Mouse (Mus musculus): ENCODE results near the gene Eml3.
A peak's percentile ranks its signal among the peaks of the same experiment; 100 is the strongest.

Eml3 gene

DNA sequence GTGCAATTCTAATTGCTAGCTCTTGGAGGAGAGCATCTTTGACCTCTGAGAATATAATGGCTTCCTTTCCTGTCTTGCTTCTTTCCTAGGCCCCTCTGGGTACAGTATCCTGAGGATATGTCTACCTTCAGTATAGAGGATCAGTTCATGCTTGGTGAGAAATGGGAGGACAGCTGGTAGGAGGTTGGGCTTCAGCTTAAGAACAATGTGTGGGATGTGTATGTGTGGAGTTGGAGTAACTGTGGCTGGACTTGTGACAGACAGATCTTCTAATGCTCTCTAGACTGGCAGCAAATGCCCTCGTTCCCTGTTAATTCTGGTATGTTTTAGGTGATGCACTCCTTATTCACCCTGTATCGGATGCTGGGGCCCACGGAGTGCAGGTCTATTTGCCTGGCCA lies 15.1 kb upstream of the Eml3 start:
- DNase-seq (ENCODE audit: low read depth, low spot score): no peak

DNA sequence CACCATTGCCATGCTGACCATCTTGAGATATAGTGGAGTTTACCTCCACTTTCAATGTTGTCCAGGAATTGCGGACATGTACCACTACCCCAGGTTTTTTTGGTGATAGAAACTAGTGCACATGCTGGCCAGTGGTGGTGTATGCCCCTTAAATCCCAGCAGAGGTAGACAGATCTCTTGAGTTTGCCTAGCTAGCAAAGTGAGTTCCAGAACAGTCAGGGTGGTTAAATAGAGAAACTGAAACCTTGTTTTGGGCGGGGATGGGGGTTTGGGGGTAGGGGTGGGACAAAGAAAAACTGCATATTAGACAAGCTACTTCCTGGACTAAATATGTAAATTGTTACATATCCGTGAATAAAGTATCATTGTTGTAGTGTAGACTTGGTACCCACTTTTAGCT lies 10.4 kb upstream of the Eml3 start:
- no peak for DNase-seq (ENCODE audit: low read depth, low spot score)

DNA sequence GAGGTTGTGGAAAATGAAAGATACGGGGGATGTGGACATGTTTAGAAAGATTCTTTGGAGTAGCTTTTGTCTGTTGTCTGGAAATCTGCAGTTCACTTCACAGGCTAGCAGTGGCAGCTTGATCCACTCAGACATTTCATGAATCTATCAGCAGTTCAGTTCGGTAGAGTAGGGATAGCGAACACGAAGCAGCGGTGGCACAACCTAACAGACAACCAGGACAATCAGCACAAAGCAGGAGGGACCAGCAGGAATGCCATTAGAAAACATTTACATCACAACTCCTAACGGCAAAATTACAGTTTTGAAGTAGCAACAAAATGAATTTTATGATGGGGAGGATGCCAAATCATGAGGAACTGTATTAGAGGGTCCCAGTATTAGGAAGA lies 9.7 kb upstream of the Eml3 start:
- no peak for DNase-seq (ENCODE audit: low read depth, low spot score)

DNA sequence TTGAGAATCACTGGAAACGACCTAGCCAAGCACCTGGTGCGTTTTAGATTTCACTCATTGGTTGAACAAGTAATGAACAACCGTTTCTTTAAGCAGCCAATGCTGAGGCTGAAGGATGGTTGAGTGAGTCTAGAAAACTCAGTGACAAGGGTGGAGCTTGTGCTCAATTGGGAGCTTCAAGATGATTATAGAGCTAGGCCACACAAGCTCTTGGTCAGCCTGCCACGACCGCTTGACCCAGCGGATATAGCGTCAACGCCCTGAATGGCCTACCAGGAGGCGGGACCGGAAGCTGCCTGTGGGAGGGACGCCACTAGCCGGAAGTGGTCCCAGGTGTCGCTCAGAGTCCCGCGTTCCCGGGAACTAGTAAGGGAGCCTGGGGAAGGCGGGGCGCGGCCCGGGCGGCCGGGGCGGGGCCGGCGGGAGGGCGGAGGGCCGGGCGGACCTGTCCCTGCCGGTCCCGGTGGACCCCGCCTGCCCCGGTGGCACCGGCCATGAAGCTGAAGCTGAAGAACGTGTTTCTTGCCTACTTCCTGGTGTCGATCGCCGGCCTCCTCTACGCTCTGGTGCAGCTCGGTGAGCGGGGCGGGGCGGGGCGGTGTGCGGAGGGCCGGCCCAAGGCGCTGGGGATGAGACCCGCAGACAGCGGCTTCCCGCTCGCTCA lies 9.1 kb upstream of the Eml3 start, which contains the start of gene B3gat3:
Gene B3gat3, plus strand, starts transcription at position 302 of the 664 bp plus-strand sequence.
- peak; percentile 95 for DNase-seq (ENCODE audit: low read depth, low spot score)

DNA sequence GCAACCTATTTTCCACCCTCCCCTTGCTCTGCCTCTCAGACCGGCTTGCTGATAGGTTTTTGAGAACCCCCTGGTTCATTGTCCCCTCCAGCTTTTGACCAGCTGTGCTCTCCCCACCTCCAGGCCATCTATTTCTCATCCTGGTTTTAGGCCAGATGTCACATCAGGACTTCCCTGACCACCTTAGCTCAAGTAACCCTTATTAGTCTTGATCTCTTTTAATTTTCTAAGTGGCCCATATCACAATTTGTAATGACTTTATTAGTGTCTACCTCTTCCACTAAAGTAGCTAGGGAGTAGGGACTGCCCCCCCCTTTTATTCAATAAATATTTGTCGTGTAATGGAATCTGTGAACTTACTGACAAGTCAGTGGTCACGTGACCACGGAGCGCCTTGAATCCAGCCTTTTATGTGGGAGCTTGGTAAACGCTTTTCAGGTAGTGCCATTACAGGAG lies 8.5 kb upstream of the Eml3 start:
- peak; percentile 54 for DNase-seq (ENCODE audit: low read depth, low spot score)

DNA sequence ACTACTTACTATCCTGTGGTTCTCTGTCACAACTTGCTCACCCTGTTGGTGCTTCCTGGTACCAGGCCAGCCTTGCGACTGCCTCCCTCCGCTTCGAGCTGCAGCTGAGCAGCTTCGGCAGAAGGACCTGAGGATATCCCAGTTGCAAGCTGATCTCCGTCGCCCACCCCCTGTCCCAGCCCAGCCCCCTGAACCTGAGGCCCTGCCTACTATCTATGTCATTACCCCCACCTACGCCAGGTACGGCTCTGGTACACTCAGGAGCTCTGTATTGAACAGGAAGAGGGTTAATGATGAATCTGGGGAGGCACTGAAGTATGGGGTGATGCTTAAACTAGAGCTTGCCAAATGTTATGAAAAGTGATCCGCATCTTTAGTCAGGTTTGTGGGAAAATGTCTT lies 7.6 kb upstream of the Eml3 start:
- DNase-seq (ENCODE audit: low read depth, low spot score): no peak

DNA sequence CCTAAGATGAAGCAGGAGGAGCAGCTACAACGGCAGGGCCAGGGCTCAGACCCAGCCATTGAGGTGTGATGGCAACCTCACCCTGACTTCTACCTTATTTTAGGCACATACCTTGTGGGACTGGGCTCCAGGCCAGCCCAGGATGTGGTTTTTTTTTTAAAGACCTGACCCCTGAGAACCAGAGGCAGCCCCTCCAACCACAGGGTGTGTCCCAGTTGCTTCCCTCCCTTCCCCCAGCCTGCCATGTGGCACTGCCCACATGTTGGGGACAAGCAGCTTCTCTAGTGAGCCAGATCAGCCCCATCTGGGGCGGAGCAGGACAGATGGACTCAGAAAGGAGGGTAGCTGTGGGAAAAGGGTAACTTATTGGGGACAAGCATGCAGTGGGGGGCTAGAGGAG lies 2.6 kb upstream of the Eml3 start:
- no peak for DNase-seq (ENCODE audit: low read depth, low spot score)

DNA sequence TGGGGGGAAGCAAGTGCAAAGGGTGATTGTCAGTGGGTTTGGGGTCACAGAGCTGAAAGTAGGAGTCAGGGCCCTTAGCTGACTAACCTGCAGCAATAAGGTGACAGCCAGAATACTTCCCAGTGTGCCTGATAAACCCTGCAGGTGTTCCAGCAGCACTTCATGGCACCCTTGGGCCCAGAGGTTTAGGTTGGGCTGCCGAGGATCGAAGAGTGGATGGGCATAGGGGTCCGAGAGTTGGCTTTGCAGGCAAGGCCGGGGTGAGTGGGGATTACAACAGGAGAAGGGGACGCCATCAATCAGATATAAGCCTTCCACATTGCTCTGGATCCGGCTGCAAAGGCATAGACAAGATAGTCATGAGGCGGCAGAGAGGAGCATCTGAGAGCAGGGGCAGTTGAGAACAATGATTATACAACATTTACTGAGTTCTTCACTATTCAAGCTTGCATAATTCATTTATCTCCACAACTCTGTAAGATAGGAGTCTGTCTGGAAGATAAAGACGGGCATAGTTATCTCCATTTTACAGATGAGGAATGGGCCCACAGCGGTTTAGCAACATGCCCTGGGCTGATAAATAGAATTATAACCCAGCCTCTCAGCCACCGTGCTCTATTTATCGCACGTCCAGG lies 1.3 kb upstream of the Eml3 start:
- DNase-seq (ENCODE audit: low read depth, low spot score): no peak

DNA sequence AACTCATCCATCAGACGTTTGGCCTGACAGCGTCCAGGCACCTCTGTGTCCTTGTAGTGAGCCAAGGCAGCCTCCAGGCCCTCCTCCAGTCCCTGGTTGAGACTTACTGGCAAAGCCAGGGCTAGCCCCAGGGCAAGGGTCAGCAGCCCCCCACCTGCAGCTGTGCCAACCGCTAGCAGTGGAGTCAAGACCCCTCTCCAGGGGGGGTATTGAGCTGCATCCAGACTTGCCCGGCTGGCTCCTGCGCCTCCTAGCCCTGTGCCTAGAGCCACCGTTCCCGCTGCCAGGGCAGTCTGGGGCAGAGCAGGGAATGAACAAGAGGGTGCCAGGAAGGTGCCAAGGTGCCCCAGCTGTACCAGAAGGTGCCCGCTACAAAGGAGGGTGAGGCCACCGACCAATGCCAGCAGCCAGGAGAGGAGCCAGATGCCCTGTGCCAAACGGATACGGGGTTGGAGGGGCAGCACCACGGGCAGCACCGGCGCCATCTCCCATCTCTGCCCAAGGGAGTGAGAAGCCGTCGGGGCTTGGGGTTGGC lies 596 bp upstream of the Eml3 start:
- DNase-seq (ENCODE audit: low read depth, low spot score): no peak

DNA sequence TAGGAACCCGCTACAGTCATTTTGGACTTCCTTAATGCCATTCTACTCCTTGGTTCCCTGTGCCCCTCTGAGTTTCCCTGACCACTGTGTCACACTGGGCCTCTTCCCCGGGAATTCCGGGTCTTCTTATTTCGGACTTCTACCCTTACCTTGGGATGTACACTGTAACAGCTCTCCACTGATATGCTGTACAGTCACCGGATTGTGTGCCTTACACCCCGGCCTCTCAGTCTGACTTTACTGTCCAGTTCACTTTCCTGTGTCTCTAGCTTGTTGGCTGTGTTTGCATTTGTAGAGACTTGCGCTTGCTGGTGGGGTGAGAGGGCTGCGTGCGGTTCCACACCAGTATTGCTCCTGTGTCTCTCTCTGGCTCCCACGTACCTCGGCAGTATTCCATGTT lies 765 bp downstream of the Eml3 start:
- no peak for DNase-seq (ENCODE audit: low read depth, low spot score)

DNA sequence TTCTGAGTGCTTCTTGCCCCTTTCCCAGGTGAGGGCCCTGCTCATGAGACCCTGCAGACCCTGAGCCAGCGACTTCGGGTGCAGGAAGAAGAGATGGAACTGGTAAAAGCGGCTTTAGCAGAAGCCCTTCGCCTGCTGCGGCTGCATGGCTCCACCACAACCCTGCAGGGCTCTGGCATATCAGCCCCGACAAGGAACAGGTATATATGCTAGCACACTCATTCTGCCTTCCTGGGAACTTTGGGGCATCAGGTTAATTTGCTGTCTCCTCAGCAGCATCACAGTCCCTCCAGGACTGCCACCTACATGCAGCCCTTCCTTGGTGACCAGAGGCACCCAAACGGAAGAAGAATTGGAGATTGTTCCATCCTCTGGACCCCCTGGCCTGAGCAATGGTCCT lies 1.4 kb downstream of the Eml3 start:
- DNase-seq (ENCODE audit: low read depth, low spot score): no peak

DNA sequence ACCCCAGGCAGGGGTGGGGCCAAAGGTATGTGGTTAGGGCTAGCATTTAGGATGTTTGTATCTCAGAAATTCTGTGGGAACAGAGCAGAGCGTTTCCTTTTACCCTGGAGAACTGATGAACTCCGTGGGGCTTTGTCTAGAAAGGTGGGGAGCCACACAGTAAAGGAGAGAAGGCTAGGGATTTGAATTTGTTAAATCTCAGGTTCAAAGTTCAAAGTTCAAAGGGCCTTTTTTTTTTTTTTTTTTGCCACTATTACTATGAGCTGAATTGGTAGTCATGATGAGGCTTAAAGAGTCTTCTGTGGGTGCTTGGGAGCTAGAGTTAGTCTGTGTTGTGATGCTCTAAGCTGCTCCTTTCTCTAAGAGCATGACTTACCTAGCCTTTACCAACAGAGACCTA lies 7.4 kb downstream of the Eml3 start:
- DNase-seq (ENCODE audit: low read depth, low spot score): no peak

DNA sequence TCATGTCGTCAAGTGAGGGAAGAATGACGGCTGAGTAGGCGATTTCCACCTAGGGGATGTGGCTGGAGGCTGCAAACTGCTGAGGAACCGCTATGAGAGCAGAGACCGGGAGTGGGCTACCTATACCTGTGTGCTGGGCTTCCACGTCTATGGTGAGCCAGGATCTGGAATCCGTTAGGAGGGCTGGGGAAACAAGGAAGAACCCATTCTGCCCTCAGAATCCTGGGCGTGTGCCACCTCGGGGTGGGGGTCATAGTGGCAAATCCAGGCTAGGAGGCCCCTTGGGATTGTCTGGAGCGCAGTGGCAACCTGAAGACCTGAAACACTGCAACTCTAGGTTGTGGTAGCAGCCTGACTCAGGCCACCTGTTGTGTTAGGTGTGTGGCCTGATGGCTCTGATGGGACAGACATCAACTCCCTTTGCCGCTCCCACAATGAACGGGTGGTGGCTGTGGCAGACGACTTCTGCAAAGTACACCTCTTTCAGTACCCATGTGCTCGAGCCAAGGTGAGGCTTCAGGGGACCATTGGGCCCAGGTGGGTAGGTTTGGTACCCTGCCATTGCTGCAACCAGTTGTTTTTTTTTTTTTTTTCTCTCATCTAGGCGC lies 11.3 kb downstream of the Eml3 start:
- DNase-seq (ENCODE audit: low read depth, low spot score): no peak

DNA sequence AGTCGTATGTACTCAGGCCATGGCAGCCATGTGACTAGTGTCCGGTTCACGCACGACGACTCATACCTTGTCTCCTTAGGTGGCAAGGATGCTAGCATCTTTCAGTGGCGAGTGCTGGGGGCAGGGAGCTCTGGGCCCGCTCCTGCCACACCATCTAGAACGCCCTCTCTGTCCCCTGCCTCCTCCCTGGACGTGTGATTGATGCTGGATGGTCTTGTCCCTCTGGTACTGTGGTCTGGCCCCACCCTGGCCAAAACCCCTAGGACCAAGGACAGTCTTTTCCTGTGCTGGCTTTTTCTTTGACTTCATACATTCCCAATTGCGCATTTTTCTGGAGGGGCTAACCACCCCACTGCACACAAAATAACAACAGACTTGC lies 11.8 kb downstream of the Eml3 start:
- DNase-seq (ENCODE audit: low read depth, low spot score): no peak

DNA sequence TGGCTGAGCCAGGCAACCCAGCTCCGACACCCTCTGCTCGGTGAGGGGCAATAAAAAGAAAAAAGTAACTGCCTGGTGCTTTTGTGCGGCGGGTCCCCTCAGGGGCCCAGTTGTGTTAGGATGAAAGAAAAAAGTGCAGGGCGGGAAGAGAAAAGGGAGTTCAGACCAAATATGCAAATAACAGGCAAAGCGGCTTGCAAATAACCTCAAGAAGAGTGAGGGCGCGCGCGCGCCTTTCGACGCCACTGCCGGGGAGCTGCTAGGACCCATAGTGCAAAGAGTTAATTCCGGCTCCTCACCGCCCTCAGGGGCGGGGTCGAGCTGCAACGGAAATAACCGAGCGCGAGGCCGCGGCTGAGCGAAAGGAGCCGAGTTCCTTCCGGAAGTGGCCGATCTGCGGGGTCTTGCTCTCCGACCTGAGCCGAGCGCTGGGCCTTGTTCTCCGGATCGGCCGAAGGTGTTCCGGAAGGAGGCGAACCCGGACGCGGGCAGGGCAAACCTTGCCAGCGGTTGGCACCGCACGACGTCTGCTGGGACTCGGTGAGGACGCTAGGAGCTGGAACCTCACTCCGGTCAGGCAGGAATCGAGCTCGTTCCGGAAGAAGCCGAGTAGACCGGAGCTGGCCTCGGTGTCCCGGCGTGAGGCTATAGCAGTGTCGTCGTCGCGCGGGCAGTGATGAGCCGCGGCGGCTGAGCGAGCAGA lies 12.3 kb downstream of the Eml3 start, which contains the start of gene Mta2:
Gene Mta2, plus strand, starts transcription at position 361 of the 703 bp plus-strand sequence.
- peak; percentile 95 for DNase-seq (ENCODE audit: low read depth, low spot score)

DNA sequence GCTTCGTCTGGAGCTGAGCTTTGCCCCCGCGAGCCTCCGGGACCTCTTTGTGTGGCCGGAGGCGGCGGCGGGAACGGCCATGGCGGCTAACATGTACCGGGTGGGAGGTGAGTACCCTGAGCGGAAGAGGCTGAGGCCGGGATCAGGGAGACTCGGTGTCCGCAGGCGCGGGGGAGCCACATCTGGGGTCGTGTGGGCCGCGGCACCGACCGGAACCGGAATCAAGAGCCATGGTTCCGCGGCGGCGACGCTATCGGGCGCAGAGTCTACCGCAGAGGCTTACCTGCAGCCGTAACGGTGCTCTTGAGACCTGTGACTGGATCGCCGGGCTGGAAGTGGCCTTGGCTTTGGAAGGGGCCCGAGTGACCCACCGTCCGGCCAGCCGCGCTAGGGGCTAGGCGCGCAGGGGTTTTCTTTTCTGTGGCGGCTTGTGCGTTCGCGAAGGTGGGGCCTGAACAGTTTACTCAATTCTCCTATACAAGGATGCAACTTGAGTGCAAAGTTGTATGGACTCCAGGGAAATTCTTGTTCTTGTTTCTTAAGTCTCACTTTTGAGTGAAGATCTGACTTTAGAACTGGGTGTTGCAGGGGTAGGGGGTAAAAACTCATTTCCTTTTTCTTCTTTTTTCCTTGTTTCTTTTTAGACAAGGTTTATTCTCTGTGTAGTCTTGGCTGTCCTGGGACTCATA lies 13.1 kb downstream of the Eml3 start:
- DNase-seq (ENCODE audit: low read depth, low spot score): no peak

DNA sequence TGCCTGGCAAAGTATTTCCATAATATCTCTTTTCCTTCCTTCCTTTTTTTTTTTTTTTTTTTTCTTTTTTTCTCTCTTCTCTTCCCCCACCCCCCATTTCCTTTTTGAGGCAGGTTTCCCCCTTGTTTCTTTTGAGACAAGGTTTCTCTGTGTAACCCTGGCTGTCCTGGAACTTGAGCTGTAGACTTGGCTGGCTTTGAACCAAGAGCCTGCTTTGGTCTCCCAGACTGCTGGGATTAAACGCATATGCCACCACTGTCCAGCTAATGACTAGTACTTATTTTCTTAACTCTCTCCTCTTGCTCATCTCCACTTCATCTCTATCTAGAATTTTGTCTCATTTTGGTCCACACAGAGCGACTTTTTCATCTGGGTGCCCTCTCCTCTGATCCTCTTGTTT lies 13.7 kb downstream of the Eml3 start:
- no peak for DNase-seq (ENCODE audit: low read depth, low spot score)

DNA sequence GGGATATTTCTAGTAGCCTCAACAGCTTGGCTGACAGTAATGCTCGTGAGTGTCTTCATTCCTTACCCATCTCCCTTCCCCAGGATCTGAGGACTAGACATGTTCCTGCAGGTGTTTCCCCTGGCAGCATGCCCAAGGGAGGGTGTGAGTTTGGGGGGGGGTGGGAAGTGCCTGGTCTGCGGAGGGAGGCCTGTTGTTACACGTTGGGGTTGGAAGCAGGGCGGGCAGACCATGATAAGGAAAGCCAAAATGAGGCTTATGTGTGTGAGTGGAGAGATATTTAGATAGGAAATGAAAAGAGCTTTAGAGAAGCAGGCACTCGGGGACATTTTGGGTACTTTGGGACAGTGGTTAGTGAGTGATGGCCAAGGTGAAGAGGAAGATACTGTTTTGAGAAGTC lies 14.7 kb downstream of the Eml3 start:
- no peak for DNase-seq (ENCODE audit: low read depth, low spot score)

DNA sequence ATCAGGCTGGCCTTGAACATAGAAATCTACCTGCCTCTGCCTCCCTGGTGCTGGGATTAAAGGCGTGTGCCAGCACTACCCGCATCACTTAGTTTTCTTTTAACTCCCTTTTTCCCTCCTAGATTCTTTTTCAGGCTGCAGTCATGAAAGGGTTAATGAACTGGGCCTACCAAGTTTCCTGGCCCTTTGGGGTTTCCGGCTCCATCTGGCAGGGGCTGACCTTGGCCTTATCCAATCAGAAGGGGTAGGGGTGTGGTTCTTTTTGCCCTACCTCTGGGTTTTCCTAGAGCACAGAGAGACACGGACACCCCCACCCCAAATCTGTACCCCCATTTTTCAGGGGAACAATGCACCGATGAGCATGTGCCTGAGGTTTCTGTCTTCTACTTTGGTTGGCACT lies 15.4 kb downstream of the Eml3 start:
- no peak for DNase-seq (ENCODE audit: low read depth, low spot score)

DNA sequence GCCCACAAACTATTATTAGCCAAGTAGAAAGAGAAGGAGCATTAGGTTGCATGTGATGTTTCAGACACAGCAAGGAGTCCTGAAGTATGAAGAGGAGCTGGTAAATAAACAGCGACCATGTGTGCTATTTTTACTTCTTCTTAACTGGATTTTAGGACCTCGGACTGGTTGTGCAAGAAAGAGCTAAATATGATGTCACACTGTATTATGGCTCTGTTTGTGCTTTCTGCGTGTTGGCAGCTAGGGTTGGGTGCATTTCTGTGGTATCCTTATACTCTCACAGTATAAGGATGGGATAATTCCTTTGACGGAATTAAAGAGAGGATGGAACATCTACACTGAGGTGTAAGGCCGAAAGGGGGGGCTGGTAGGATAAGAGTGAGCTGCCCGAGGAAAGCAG lies 15.9 kb downstream of the Eml3 start:
- no peak for DNase-seq (ENCODE audit: low read depth, low spot score)

DNA sequence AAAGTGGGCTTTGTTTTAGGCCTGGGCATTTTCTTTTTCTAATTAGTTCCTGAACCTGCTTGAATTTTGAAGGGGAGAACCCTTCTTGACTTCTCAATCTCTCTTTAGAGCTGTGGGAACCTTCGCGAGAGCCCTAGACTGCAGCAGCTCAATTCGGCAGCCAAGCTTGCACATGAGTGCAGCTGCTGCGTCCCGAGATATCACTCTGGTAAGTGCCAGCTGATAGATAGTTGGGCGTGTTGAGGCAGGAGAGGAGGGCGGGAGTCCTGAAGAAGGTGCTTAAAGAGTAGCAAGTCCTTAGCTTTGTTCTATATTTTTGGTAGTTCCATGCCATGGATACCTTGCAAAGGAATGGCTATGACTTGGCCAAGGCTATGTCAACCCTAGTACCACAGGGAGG lies 17.6 kb downstream of the Eml3 start:
- DNase-seq (ENCODE audit: low read depth, low spot score): no peak

DNA sequence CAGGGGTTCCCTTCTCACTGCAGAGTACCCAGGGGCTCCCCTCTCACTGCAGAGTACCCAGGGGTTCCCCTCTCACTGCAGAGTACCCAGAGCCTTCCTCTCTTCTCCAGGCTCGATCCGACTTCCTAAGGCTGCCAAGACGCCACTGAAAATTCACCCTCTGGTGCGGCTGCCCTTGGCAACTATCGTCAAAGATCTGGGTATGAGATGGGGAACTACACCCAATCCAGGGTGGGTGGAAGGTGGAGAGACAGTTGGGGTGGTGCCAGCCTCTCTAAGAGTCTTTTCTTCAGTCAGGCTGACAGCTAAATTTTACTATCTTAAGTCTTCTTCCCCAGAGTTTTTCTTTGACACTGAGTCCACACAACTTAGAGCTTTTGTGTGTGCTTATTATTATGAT lies 20.8 kb downstream of the Eml3 start:
- DNase-seq (ENCODE audit: low read depth, low spot score): no peak
